8 mouse cellular contexts compared by ENCODE assay signal in genomic region chr4:43579256-43579655, GRCm38 (mm10). TPM values are rescaled to one million over a fixed set of nuclear protein-coding genes. Genes with fewer than 3 reads are reported as not detected.
DNase-seq lines count a peak whose midpoint lies in the region; ATAC-seq and TF ChIP-seq lines count a peak whose summit lies in the region.

No protein-coding gene starts in this region.

- H3K27ac ChIP-seq in spleen, adult 2 months (ENCODE audit: insufficient read depth, low read length), result 0 out of 2 replicates have a peak overlapping the region, but pooled peaks have one; percentile 93
- no peak overlapping the region for H3K27ac ChIP-seq in limb, embryonic 11.5 days (replicated peaks; ENCODE audit: low read depth, low read length)
- H3K27ac ChIP-seq in stomach, embryonic 14.5 days (ENCODE audit: low read length), result 0 out of 2 replicates have a peak overlapping the region, but pooled peaks have one; percentile 82

- peak overlapping the region; percentile 87 for H3K9ac ChIP-seq in limb, embryonic 11.5 days (ENCODE audit: low read length)
- peak overlapping the region; percentile 78 for H3K9ac ChIP-seq in stomach, embryonic 14.5 days (replicated peaks; ENCODE audit: low read depth, low read length)

- peak overlapping the region; percentile 79 for H3K4me2 ChIP-seq in limb, embryonic 11.5 days (ENCODE audit: low read depth, severe bottlenecking)
- H3K4me2 ChIP-seq in stomach, embryonic 14.5 days (replicated peaks; ENCODE audit: low read depth, low read length), result peak overlapping the region; percentile 95

- ATAC-seq in limb, embryonic 11.5 days (ENCODE audit: insufficient number of reproducible peaks, low FRiP score, low TSS enrichment, low read depth), result no peak
- no peak for ATAC-seq in stomach, embryonic 14.5 days (ENCODE audit: insufficient number of reproducible peaks, insufficient read depth, low FRiP score, low read depth)

- peaks cover 27% of the 10 kb centered on the region for H3K36me3 ChIP-seq in spleen, adult 2 months (ENCODE audit: control insufficient read depth, insufficient read depth, low read length)
- peaks cover 18% of the 10 kb centered on the region for H3K36me3 ChIP-seq in limb, embryonic 11.5 days (ENCODE audit: control insufficient read depth, insufficient read depth, low read length)
- peaks cover 40% of the 10 kb centered on the region for H3K36me3 ChIP-seq in stomach, embryonic 14.5 days (ENCODE audit: control insufficient read depth, insufficient read depth, low read length)

- peaks cover 10% of the 10 kb centered on the region; the same call in 1 of the 2 replicates for H3K4me1 ChIP-seq in spleen, adult 2 months (ENCODE audit: control insufficient read depth, insufficient read depth, insufficient read length)
- H3K4me1 ChIP-seq in limb, embryonic 11.5 days (ENCODE audit: control insufficient read depth, insufficient read depth, low read length), result peaks cover 18% of the 10 kb centered on the region
- H3K4me1 ChIP-seq in stomach, embryonic 14.5 days (ENCODE audit: control insufficient read depth, insufficient read depth, low read length), result peaks cover 33% of the 10 kb centered on the region

- no peak for TF ChIP-seq CTCF in spleen, adult 2 months (IDR thresholded peaks at IDR 0.05; ENCODE audit: extremely low read depth, insufficient read depth, insufficient read length, insufficient replicate concordance)

- peak overlapping the region; percentile 92 for H3K4me3 ChIP-seq in spleen, adult 2 months (ENCODE audit: extremely low read depth, insufficient read depth, insufficient read length)
- peak overlapping the region; percentile 80 for H3K4me3 ChIP-seq in limb, embryonic 11.5 days (ENCODE audit: low read depth, low read length)
- H3K4me3 ChIP-seq in stomach, embryonic 14.5 days (ENCODE audit: low read depth, low read length), result peak overlapping the region; percentile 84

- no peak for TF ChIP-seq POLR2A in spleen, adult 2 months (IDR thresholded peaks at IDR 0.05; ENCODE audit: low read depth, low read length)

- H3K27me3 ChIP-seq in spleen, adult 2 months (ENCODE audit: control insufficient read depth, insufficient read depth, low read length), result no peaks in the 10 kb centered on the region
- H3K27me3 ChIP-seq in limb, embryonic 11.5 days (ENCODE audit: control insufficient read depth, insufficient read depth, low read length), result no peaks in the 10 kb centered on the region
- H3K27me3 ChIP-seq in stomach, embryonic 14.5 days (ENCODE audit: control insufficient read depth, insufficient read depth, low read length), result no peaks in the 10 kb centered on the region

- WGBS in spleen, adult 2 months, result 3% methylated on average over 10 of the region's 10 CpGs
- 10% methylated on average over 10 of the region's 10 CpGs for WGBS in limb, embryonic 11.5 days
- 7% methylated on average over 10 of the region's 10 CpGs for WGBS in stomach, embryonic 14.5 days

- H3K9me3 ChIP-seq in limb, embryonic 11.5 days (ENCODE audit: control insufficient read depth, low read length), result no peaks in the 10 kb centered on the region
- H3K9me3 ChIP-seq in stomach, embryonic 14.5 days (ENCODE audit: control insufficient read depth, low read depth, low read length), result no peaks in the 10 kb centered on the region

- DNase-seq in embryo, embryonic 10.5 days (ENCODE audit: low spot score), result peak; percentile 15
- DNase-seq in embryo, embryonic 10 days (ENCODE audit: low spot score), result no peak
- no peak for DNase-seq in spleen, adult 2 months (ENCODE audit: low read depth in 1 of 2, low spot score in 2 of 2)
- DNase-seq in spleen, postnatal 14 days (ENCODE audit: low spot score in 2 of 2), result no peak
- DNase-seq in limb, embryonic 11.5 days (ENCODE audit: low spot score), result no peak
- no peak for DNase-seq in ovary, postnatal 10 days (ENCODE audit: low spot score)
- DNase-seq in embryo, embryonic 11 days, result no peak

RNA-seq across cellular contexts. Expression of gene Gba2, which starts 0.6 kb away (rescaled TPM):
- polyA plus RNA-seq in spleen, adult 2 months (2012; rRNA removed), result 28.8 and 34.2 TPM in 2 replicates
- 20.7 and 20.8 TPM in 2 replicates for polyA plus RNA-seq in limb, embryonic 11.5 days (2014; fragmentation: Nextera tagmentation; extraction: Ambion mirVana)
- 13.8 and 14.4 TPM in 2 replicates for polyA plus RNA-seq in stomach, embryonic 14.5 days (2014; fragmentation: Nextera tagmentation; extraction: Ambion mirVana)

RNA-seq across cellular contexts. Expression of gene Rgp1, which starts 0.7 kb away (rescaled TPM):
- polyA plus RNA-seq in spleen, adult 2 months (2012; rRNA removed), result 42.4 and 44.3 TPM in 2 replicates
- 32.6 and 34.1 TPM in 2 replicates for polyA plus RNA-seq in limb, embryonic 11.5 days (2014; fragmentation: Nextera tagmentation; extraction: Ambion mirVana)
- polyA plus RNA-seq in stomach, embryonic 14.5 days (2014; fragmentation: Nextera tagmentation; extraction: Ambion mirVana), result 41.0 and 44.5 TPM in 2 replicates

RNA-seq across cellular contexts. Expression of gene Msmp, which starts 5.0 kb away (rescaled TPM):
- 0.23 and 0.26 TPM in 2 replicates for polyA plus RNA-seq in spleen, adult 2 months (2012; rRNA removed)
- polyA plus RNA-seq in limb, embryonic 11.5 days (2014; fragmentation: Nextera tagmentation; extraction: Ambion mirVana), result 2.3 TPM in 1 of 2 replicates, not detected in the other
- 0.91 and 1.0 TPM in 2 replicates for polyA plus RNA-seq in stomach, embryonic 14.5 days (2014; fragmentation: Nextera tagmentation; extraction: Ambion mirVana)

RNA-seq across cellular contexts. Expression of gene Tln1, which starts 16.8 kb away (rescaled TPM):
- polyA plus RNA-seq in spleen, adult 2 months (2012; rRNA removed), result 163 and 208 TPM in 2 replicates
- 39.1 and 39.5 TPM in 2 replicates for polyA plus RNA-seq in limb, embryonic 11.5 days (2014; fragmentation: Nextera tagmentation; extraction: Ambion mirVana)
- 83.7 and 98.5 TPM in 2 replicates for polyA plus RNA-seq in stomach, embryonic 14.5 days (2014; fragmentation: Nextera tagmentation; extraction: Ambion mirVana)

RNA-seq across cellular contexts. Expression of gene Creb3, which starts 17.1 kb away (rescaled TPM):
- polyA plus RNA-seq in spleen, adult 2 months (2012; rRNA removed), result 48.8 and 54.0 TPM in 2 replicates
- polyA plus RNA-seq in limb, embryonic 11.5 days (2014; fragmentation: Nextera tagmentation; extraction: Ambion mirVana), result 39.4 and 43.3 TPM in 2 replicates
- 56.2 and 69.8 TPM in 2 replicates for polyA plus RNA-seq in stomach, embryonic 14.5 days (2014; fragmentation: Nextera tagmentation; extraction: Ambion mirVana)
